Mouse (Mus musculus) cerebellum, adult 11 months (tissue): Measurements from ENCODE around the gene Prickle1.

ENCODE experiments used
- DNase-seq: peaks from one replicate; pipeline ENCODE4 v3.0.0; 2022

The Prickle1 gene

DNA sequence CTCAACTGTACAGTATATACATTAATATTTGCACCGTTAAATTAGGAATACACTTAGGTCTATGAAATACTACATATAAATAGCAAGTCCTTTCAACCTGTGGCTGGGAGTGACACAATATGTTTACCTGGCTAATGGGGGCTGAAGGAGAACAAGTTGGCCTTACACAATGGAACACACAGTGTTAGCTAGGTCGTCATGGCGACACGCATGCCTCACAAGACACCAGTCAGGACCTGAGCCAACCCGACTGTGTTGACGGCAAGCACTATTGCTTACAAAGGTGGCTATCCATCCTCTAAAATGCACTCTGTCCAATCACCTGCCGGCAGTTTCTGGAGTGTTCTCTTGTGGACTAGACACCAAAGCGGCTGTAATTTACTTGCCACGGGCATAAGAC is 95.8 kb downstream of the Prickle1 start:
- no peak for DNase-seq

- DNase-seq = no peak
Observed at GRCm38 (mm10) chr15:93494700-93495099, 101.0 kb downstream of the Prickle1 start.

- DNase-seq = no peak
Observed at GRCm38 (mm10) chr15:93489597-93489996, 106.1 kb downstream of the Prickle1 start.

GRCm38 (mm10) chr15:93486066-93486465 is 109.6 kb downstream of the Prickle1 start:
- DNase-seq = no peak

GRCm38 (mm10) chr15:93485252-93485651 is 110.4 kb downstream of the Prickle1 start:
- no peak for DNase-seq

DNA sequence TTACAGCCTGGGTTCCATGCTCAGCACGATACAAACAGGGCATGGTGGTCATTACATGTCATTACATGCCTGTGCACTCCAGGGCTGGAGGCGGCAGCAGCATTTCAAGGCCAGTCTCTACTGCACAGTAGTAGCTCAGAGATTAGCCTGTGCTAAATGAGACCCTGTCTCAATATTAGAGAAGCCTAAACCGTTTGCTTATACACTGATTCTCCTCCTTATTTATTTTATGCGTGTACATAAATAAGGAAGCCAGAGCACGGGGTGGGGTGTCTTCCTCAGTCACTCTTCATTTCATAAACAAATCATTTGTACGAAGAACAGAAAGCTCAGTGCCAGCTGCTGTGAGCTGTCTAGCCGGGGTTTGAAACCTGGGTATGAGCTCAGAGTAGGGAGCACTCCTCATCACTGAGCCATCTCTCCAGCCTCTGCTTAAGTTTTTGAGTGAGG is 111.4 kb downstream of the Prickle1 start:
- no peak for DNase-seq

GRCm38 (mm10) chr15:93481112-93481511 is 114.6 kb downstream of the Prickle1 start:
- no peak for DNase-seq

DNA sequence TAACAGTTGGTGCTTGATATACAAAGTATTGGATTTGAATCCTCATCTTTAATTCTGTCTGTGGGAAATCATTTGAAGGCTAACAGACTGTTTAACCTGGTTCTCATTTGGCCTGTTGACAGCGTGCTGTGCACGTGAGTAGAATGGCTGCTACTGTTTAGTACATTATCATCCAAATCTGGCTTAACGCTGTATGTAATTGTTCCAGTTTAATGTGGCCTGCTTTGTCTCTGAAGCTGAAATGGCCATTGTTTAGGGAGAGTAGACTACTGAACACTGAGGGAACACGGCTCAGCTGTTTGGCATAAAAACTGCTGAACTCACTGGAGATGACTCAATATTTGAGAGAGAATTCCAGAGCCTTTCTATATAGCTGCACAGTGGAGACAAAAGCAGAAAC is 116.2 kb downstream of the Prickle1 start:
- no peak for DNase-seq

- DNase-seq = no peak
Observed at GRCm38 (mm10) chr15:93478676-93479075, 117.0 kb downstream of the Prickle1 start.

DNA sequence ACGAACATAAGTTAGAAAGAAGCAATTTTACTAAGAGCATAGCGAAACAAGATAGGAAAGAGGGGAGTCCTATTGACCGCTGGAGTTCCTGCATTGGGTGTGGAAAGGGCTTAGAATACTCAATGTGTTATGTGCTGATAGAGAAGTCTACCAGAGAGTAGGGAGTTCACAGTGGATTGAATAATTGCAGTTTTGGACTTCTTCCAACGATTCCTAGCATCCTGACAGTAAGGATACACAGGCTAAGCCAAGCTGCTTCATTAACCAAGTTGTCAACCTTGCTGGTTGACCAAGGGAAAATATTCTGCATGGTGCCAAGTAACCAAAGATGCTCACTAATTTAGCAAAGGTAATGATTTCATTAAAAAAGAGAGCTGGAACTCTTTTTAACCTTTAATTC is 118.0 kb downstream of the Prickle1 start:
- no peak for DNase-seq

DNA sequence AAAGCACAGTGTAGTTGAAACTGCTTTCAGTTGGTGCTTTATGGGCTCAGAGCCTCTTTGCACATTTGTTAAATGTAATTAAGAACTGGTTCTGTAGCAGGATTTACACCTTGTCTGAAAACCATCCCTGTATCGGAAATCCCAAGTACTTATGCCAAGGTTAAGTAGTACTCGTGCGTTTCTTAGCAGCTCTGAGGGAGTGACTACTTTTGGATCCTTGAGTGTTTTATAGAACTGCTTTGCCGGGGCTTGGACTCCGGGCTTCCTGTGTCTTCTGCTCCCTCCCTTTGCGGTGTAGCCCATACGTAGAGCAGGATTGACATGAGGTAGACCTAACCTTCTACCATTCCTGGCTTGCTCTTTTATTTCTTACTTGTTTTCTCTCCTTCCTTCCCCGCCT is 120.0 kb downstream of the Prickle1 start:
- DNase-seq = no peak

- no peak for DNase-seq
Observed at GRCm38 (mm10) chr15:93474277-93474676, 121.4 kb downstream of the Prickle1 start.

GRCm38 (mm10) chr15:93472089-93472488 is 123.6 kb downstream of the Prickle1 start:
- no peak for DNase-seq

DNA sequence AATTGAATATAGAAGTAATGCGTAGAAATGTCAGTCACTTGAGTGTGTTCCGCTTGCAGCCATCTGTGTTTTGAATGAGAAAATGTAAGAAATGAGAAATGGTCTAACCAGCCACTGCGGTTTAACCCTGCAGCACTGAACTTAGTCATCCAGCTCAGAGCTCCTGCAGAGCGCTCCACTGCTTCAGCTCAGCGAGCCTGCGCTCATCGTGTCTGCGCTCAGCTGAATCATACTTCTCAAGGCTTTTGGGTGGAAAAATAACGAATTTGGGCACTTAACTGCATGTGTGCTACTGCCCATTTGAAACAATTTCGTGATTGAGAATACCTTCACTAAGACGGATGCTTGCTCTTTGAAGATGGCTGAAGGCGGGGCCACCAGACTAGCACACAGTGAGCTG is 124.0 kb downstream of the Prickle1 start:
- DNase-seq = no peak

DNA sequence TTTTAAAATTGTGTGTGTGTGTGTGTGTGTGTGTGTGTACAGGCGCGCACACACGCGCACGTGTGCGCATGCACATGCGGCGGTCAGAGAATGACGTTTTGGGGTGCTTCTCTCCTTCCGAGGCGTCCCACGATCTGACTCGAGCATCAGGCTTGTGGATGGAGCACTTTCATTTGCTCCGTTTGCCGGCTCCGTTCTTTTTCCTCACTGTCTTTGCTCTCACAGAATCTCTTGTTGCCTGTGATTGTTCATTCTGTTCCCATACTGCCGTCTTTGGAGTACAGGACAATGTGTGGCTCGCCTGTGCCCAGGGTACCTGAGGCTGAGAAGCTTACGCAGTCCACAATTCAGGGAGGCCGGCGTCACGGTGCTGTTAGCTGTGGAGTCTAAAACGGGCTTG is 134.6 kb downstream of the Prickle1 start:
- no peak for DNase-seq

DNA sequence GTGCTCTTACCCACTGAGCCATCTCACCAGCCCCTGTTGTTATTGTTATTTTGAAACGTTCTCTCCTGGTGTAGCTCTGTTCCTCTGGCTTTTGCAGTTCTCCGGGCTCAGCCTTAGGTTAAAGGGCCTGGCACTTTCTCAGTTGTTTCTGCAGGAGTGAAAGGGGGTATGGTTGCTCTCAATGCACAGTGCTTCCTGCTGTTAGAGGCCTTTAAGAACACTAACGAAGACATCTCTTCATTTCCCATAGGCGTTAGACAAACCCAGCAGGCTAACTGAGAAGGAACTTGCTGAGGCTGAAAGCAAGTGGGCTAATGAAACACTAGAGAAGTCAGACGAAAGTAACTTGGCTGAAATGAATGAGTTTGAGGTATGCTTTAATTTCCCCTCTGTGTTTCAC is 136.3 kb downstream of the Prickle1 start:
- no peak for DNase-seq

GRCm38 (mm10) chr15:93456005-93456404 is 139.7 kb downstream of the Prickle1 start:
- DNase-seq = no peak

DNA sequence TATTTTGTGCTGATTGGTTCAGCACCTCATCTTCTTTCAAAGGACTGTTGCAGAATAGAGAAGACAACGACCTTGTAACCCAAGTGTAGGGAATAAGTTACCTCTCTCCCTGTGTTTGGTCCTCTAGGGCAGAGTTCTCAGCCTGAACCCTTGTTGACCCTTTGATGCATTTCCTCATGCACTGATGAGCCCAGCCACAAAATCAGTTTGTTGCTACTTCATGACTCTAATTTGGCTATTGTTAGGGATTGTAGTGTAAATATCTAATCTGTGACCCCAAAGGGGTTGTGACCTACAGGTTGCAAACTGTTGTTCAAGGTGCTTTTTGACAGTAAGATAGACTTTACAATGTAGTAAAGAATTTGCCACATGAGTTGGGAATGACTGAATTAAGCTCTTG is 142.4 kb downstream of the Prickle1 start:
- no peak for DNase-seq
